Mouse (Mus musculus) left cerebral cortex, adult 18-20 months (tissue): ENCODE measurements at regions not wholly inside any gene's neighbourhood (a gene's known extent, or its start where the extent isn't known, plus 50 kb on each side); places are given as distances from the start of the nearest gene placed in this dataset.

Experiments
- DNase-seq, 2 experiments: peaks; one replicate each; pipeline ENCODE4 v3.0.0; 2021 to 2022; ENCODE audit warnings: low spot score in 2 of 2, mixed read lengths in 1 of 2
- microRNA-seq, 2 experiments: library from miRNA; unstranded; fragments of <30 nt; microRNA quantifications; one replicate each; pipeline ENCODE4 v1.2.0; 2021

- no peak for DNase-seq
Measured at GRCm38 (mm10) chr1:193430231-193430630, 60.1 kb upstream of the Camk1g start.

GRCm38 (mm10) chr1:193423653-193424075, 53.6 kb upstream of the Camk1g start:
- no peak for DNase-seq

- no peak for DNase-seq
Measured at GRCm38 (mm10) chr1:193422886-193423285, 52.8 kb upstream of the Camk1g start.

GRCm38 (mm10) chr1:193421820-193422219, 51.7 kb upstream of the Camk1g start:
- DNase-seq: no peak

GRCm38 (mm10) chr1:193421414-193421813, 51.3 kb upstream of the Camk1g start:
- no peak for DNase-seq

Small RNAs in the stretch of these regions (microRNA-seq; reads per million reads assigned to microRNA genes)
- gene Mir205: 11.7 to 14.0 reads per million in 2 experiments
